Mouse (Mus musculus) B cell, adult 67 days (primary cell): ENCODE measurements around the gene Acadvl. TPM values are rescaled to one million over a fixed set of nuclear protein-coding genes. Genes with fewer than 3 reads are reported as not detected.

Experiments
- total RNA-seq, 2 experiments: library from RNA; stranded (reverse); gene quantifications; 4 replicates each; pipeline ENCODE4 v1.2.4; 2023

Gene Acadvl
- 10 to 100 TPM; 58.2 to 58.6 TPM for total RNA-seq

GRCm38 (mm10) chr11:70014880-70015558, at the start of gene Acadvl:
Acadvl (minus strand) TSS chr11:70015411.

GRCm38 (mm10) chr11:70053898-70054570, 38.8 kb upstream of the Acadvl start, which contains the start of gene Asgr1:
Asgr1 (plus strand) TSS chr11:70054085.

GRCm38 (mm10) chr11:70016669-70017068, 1.5 kb upstream of the Acadvl start, which contains the start of gene Dlg4:
Dlg4 (plus strand) TSS chr11:70016942.

DNA sequence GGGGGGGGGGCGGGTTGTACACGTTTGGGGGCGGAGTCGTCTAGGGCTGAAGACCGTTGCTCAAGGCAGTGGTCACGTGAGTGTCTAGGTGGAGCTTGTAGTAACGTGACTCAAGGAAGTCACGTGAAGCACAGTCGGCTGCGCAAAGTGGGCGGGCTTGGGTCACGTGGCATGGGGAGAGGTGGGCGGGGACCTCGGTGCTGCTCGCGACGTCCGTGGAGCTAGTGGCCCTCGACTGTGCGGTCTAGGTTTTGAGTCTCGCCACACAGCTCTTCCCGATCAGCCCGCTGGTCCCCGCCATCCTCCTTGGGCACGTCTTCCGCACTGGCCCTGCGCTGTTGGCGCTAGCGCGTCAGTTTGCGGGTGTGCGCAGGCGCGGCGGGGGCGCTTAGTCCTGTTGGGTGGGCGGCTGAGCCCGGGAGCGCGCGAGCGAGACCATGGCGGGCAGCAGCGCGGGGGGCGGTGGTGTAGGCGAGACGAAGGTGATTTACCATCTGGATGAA, 14.8 kb downstream of the Acadvl start, which contains the start of gene Dvl2:
Dvl2 (plus strand) TSS at position 200 of the 503 bp plus-strand sequence.

GRCm38 (mm10) chr11:69995391-69995960, 19.7 kb downstream of the Acadvl start, which contains the start of gene Phf23:
Phf23 (plus strand) TSS chr11:69995777.

GRCm38 (mm10) chr11:69990850-69991691, 24.1 kb downstream of the Acadvl start, which contains the start of gene Gabarap:
Gabarap (plus strand) TSS chr11:69991143.

DNA sequence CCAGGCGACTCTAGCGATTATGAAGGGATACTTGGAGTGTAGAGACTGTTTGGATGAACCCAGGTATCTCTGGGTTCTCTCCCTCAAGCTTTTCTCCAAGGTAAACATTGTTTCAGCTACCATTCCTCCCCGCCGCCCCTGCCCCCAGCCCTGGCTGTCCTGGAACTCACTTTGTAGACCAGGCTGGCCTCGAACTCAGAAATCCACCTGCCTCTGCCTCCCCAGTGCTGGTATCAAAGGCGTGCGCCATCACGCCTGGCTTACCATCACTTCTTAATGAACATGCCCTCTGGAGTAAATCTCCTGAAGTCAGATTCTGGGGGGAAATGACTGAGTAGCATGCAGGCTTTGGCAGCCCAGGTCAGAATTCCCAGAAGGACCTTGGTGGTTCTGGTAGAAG, 33.0 kb downstream of the Acadvl start, which contains the start of gene Elp5:
Elp5 (minus strand) TSS at position 293 of the 400 bp plus-strand sequence.

DNA sequence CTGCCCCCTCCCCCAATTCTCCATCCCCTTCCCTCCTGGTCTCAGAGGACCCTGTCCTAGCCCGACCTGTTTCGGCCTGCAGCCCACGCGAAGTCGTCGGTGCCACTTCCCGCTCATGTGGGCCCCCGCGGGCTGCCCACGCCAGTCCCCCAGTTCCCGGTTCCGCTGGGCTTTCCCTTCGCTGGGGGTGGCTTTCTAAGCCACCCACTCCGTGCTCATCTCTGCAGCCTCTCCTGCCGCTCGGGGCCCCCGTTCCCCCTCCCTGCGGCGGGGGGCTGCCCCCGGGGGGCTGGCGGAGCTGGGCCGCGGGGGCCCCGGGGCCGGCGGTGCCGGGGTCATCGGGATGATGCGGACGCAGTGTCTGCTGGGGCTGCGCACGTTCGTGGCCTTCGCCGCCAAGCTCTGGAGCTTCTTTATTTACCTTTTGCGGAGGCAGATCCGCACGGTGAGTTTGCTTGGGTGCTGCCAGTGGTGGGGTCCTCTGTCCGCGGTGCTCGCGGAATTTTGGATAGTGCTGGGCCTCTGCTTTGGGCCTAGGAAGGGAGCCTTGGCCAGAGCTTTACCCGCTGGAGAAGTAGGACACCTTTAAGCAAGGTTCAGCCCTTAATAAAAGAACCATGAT, 34.0 kb downstream of the Acadvl start, which contains the start of gene Ctdnep1:
Ctdnep1 (plus strand) TSS at position 16 of the 622 bp plus-strand sequence.

GRCm38 (mm10) chr11:69964650-69965270, 50.5 kb downstream of the Acadvl start, which contains the start of gene Cldn7:
Cldn7 (plus strand) TSS chr11:69964779.

Other genes with a start within 250 kb of the Acadvl start
- gene Zbtb4, start 249.5 kb downstream of the Acadvl start, total RNA-seq, result 10 to 100 TPM; 61.0 to 64.9 TPM
- gene Chrnb1, start 219.5 kb downstream of the Acadvl start, total RNA-seq, result 10 to 100 TPM; 10.5 to 13.5 TPM
- gene Fgf11, start 213.6 kb downstream of the Acadvl start, total RNA-seq, result under 1 TPM in 1 of 2 experiments, not detected in 1; 0.44 TPM
- not detected for gene Tmem102, start 209.8 kb downstream of the Acadvl start, total RNA-seq
- not detected for gene Gm39566, start 200.1 kb downstream of the Acadvl start, total RNA-seq
- not detected for gene Spem2, start 196.9 kb downstream of the Acadvl start, total RNA-seq
- gene Spem1, start 193.2 kb downstream of the Acadvl start, total RNA-seq, result not detected
- under 1 TPM; 0.12 to 0.41 TPM for gene Nlgn2, start 177.6 kb downstream of the Acadvl start, total RNA-seq
- gene Tmem256, start 176.9 kb downstream of the Acadvl start, total RNA-seq, result 10 to 100 TPM; 27.0 to 38.9 TPM
- gene Plscr3, start 169.0 kb downstream of the Acadvl start, total RNA-seq, result 10 to 100 TPM; 10.4 to 14.7 TPM
- not detected for gene Tnk1, start 156.7 kb downstream of the Acadvl start, total RNA-seq
- gene Tmem95, start 137.4 kb downstream of the Acadvl start, total RNA-seq, result not detected
- gene Kctd11, start 134.0 kb downstream of the Acadvl start, total RNA-seq, result 1 to 10 TPM; 2.7 to 3.2 TPM
- 100 to 1,000 TPM; 518 to 555 TPM for gene Acap1, start 119.9 kb downstream of the Acadvl start, total RNA-seq
- gene 2810408A11Rik, start 114.4 kb downstream of the Acadvl start, total RNA-seq, result 1 to 10 TPM; 2.5 TPM
- gene Neurl4, start 114.3 kb downstream of the Acadvl start, total RNA-seq, result 10 to 100 TPM; 76.0 to 83.3 TPM
- 100 to 1,000 TPM; 148 to 150 TPM for gene Gps2, start 101.5 kb downstream of the Acadvl start, total RNA-seq
- 100 to 1,000 TPM; 355 to 387 TPM for gene Eif5a, start 93.5 kb downstream of the Acadvl start, total RNA-seq
- gene Ybx2, start 79.6 kb downstream of the Acadvl start, total RNA-seq, result not detected
- not detected for gene Slc2a4, start 67.2 kb downstream of the Acadvl start, total RNA-seq
- not detected for gene Cldn7, start 50.6 kb downstream of the Acadvl start, total RNA-seq
- gene Ctdnep1, start 34.3 kb downstream of the Acadvl start, total RNA-seq, result 100 to 1,000 TPM; 111 to 123 TPM
- 10 to 100 TPM; 38.4 to 50.9 TPM for gene Elp5, start 32.9 kb downstream of the Acadvl start, total RNA-seq
- gene Gabarap, start 24.3 kb downstream of the Acadvl start, total RNA-seq, result 100 to 1,000 TPM; 291 to 311 TPM
- gene Phf23, start 19.6 kb downstream of the Acadvl start, total RNA-seq, result 10 to 100 TPM; 59.7 to 74.6 TPM
- gene Dvl2, start 14.8 kb downstream of the Acadvl start, total RNA-seq, result 10 to 100 TPM; 47.8 to 61.1 TPM
- gene Dlg4, start 1.5 kb upstream of the Acadvl start, total RNA-seq, result 1 to 10 TPM; 1.9 to 4.5 TPM
- gene Asgr1, start 38.7 kb upstream of the Acadvl start, total RNA-seq, result not detected
- not detected for gene Asgr2, start 77.2 kb upstream of the Acadvl start, total RNA-seq
- not detected for gene Mgl2, start 114.9 kb upstream of the Acadvl start, total RNA-seq
- not detected for gene Clec10a, start 140.8 kb upstream of the Acadvl start, total RNA-seq
- gene Slc16a11, start 197.3 kb upstream of the Acadvl start, total RNA-seq, result not detected
- 1 to 10 TPM; 2.9 to 3.7 TPM for gene Slc16a13, start 205.7 kb upstream of the Acadvl start, total RNA-seq
- gene Bcl6b, start 214.4 kb upstream of the Acadvl start, total RNA-seq, result under 1 TPM; 0.46 to 0.77 TPM
- gene 0610010K14Rik, start 222.5 kb upstream of the Acadvl start, total RNA-seq, result 10 to 100 TPM; 63.0 to 69.8 TPM
- 1 to 10 TPM; 2.9 to 5.9 TPM for gene Gm21988, start 224.4 kb upstream of the Acadvl start, total RNA-seq
- 10 to 100 TPM; 74.6 to 87.0 TPM for gene Rnasek, start 224.4 kb upstream of the Acadvl start, total RNA-seq
- gene Alox12, start 239.9 kb upstream of the Acadvl start, total RNA-seq, result under 1 TPM in 1 of 2 experiments, not detected in 1; 0.52 TPM